Mouse (Mus musculus) liver, postnatal 0 days (tissue): ENCODE measurements around the gene Prm3.

Source experiments
- CTCF ChIP-seq: sonication (generic); IDR thresholded peaks from 2 replicates; pipeline ENCODE4 v1.5.1; 2016; ENCODE audit warnings: antibody characterized with exemption, low read depth
- EP300 ChIP-seq: IDR thresholded peaks from 2 replicates; pipeline ENCODE4 v1.6.1; 2016; ENCODE audit warnings: antibody characterized with exemption, low read depth, mild to moderate bottlenecking

GRCm38 (mm10) chr16:10819966-10820365 lies 29.3 kb upstream of the Prm3 start:
- TF ChIP-seq EP300 (no peak), CTCF (no peak)
